Mouse (Mus musculus) erythroblast, embryonic 14.5 days (primary cell): ENCODE measurements around the gene Vps29. TPM values are rescaled to one million over a fixed set of nuclear protein-coding genes. Genes with fewer than 3 reads are reported as not detected.

ENCODE experiments used
- H3K27me3 ChIP-seq: 2 replicates; pipeline ENCODE4 v1.6.1; 2012; ENCODE audit warnings: inconsistent platforms; ENCODE audit not compliant: control insufficient read depth
- H3K36me3 ChIP-seq: 2 replicates; pipeline ENCODE4 v1.6.1; 2012; ENCODE audit warnings: mild to moderate bottlenecking, inconsistent platforms; ENCODE audit not compliant: control insufficient read depth
- H3K4me1 ChIP-seq: 2 replicates; pipeline ENCODE4 v1.6.1; 2012; ENCODE audit warnings: inconsistent platforms; ENCODE audit not compliant: control insufficient read depth
- H3K4me3 ChIP-seq: replicated peaks from 2 replicates; pipeline ENCODE3; 2012; ENCODE audit warnings: moderate library complexity, mild to moderate bottlenecking, inconsistent platforms
- H3K9me3 ChIP-seq: 2 replicates; pipeline ENCODE4 v1.6.1; 2012; ENCODE audit warnings: low read length, inconsistent platforms, mixed read lengths; ENCODE audit not compliant: control insufficient read depth
- GATA1 ChIP-seq: IDR thresholded peaks from 2 replicates; pipeline ENCODE4 v1.6.1; 2012; ENCODE audit warnings: low read length, inconsistent platforms, mixed read lengths
- TAL1 ChIP-seq: IDR thresholded peaks from 3 replicates; pipeline ENCODE4 v1.6.1; 2012; ENCODE audit warnings: low read length, inconsistent platforms, mixed read lengths
- polyA plus RNA-seq: library from polyadenylated mRNA; stranded (reverse); fragments of >175 nt; gene quantifications from 2 replicates; pipeline ENCODE4 v1.2.3, GENCODE M21; 2012

Vps29 gene
- polyA plus RNA-seq, 1 experiment: 0.94 TPM

- TF ChIP-seq TAL1: no peak
- no peak for TF ChIP-seq GATA1
- H3K27me3 ChIP-seq: no peaks in the 10 kb centered on the region
- no peak overlapping the region for H3K4me3 ChIP-seq
- peaks cover 16% of the 10 kb centered on the region for H3K36me3 ChIP-seq
- H3K4me1 ChIP-seq: peaks cover 3% of the 10 kb centered on the region
- H3K9me3 ChIP-seq: no peaks in the 10 kb centered on the region
Observed at GRCm38 (mm10) chr5:122330269-122330668, 23.9 kb upstream of the Vps29 start.

GRCm38 (mm10) chr5:122334682-122335081 is 19.5 kb upstream of the Vps29 start:
- Histone ChIP-seq H3K4me3 (no peak overlapping the region), H3K36me3 (no peaks in the 10 kb centered on the region; the same call in 1 of the 2 replicates), H3K4me1 (peaks cover 5% of the 10 kb centered on the region), H3K9me3 (no peaks in the 10 kb centered on the region), H3K27me3 (no peaks in the 10 kb centered on the region)
- TF ChIP-seq TAL1: no peak
- TF ChIP-seq GATA1: no peak

- TF ChIP-seq GATA1 (no peak), TAL1 (no peak)
Observed at GRCm38 (mm10) chr5:122336554-122337294, 17.4 kb upstream of the Vps29 start.

GRCm38 (mm10) chr5:122342874-122343273 is 11.3 kb upstream of the Vps29 start:
- H3K27me3 ChIP-seq: no peaks in the 10 kb centered on the region
- peaks cover 3% of the 10 kb centered on the region; the same call in 1 of the 2 replicates for H3K9me3 ChIP-seq
- H3K4me3 ChIP-seq: no peak overlapping the region
- H3K36me3 ChIP-seq: no peaks in the 10 kb centered on the region; the same call in 1 of the 2 replicates
- TF ChIP-seq TAL1 (no peak), GATA1 (no peak)
- H3K4me1 ChIP-seq: no peaks in the 10 kb centered on the region

More at GRCm38 (mm10) chr5:122336554-122337294, 17.4 kb upstream of the Vps29 start:
- peaks cover 5% of the 10 kb centered on the region for H3K4me1 ChIP-seq
- H3K9me3 ChIP-seq: no peaks in the 10 kb centered on the region
- no peak overlapping the region for H3K4me3 ChIP-seq
- H3K27me3 ChIP-seq: no peaks in the 10 kb centered on the region
- H3K36me3 ChIP-seq: no peaks in the 10 kb centered on the region; the same call in 1 of the 2 replicates

GRCm38 (mm10) chr5:122343768-122344167 is 10.4 kb upstream of the Vps29 start:
- Histone ChIP-seq H3K36me3 (no peaks in the 10 kb centered on the region; the same call in 1 of the 2 replicates), H3K4me3 (no peak overlapping the region), H3K9me3 (peaks cover 3% of the 10 kb centered on the region; the same call in 1 of the 2 replicates), H3K27me3 (no peaks in the 10 kb centered on the region), H3K4me1 (no peaks in the 10 kb centered on the region)
- no peak for TF ChIP-seq TAL1
- no peak for TF ChIP-seq GATA1

GRCm38 (mm10) chr5:122344260-122344659 is 9.9 kb upstream of the Vps29 start:
- Histone ChIP-seq H3K9me3 (peaks cover 3% of the 10 kb centered on the region; the same call in 1 of the 2 replicates), H3K27me3 (no peaks in the 10 kb centered on the region), H3K4me3 (no peak overlapping the region), H3K4me1 (no peaks in the 10 kb centered on the region), H3K36me3 (no peaks in the 10 kb centered on the region)
- no peak for TF ChIP-seq TAL1
- no peak for TF ChIP-seq GATA1

GRCm38 (mm10) chr5:122345777-122346176 is 8.4 kb upstream of the Vps29 start:
- no peaks in the 10 kb centered on the region for H3K4me1 ChIP-seq
- peaks cover 3% of the 10 kb centered on the region; the same call in 1 of the 2 replicates for H3K9me3 ChIP-seq
- no peak for TF ChIP-seq TAL1
- no peak for TF ChIP-seq GATA1
- no peaks in the 10 kb centered on the region for H3K27me3 ChIP-seq
- no peak overlapping the region for H3K4me3 ChIP-seq
- H3K36me3 ChIP-seq: no peaks in the 10 kb centered on the region

GRCm38 (mm10) chr5:122354492-122355067 is 411 bp downstream of the Vps29 start:
- peaks cover 5% of the 10 kb centered on the region for H3K36me3 ChIP-seq
- peak overlapping the region; percentile 95 for H3K4me3 ChIP-seq
- peaks cover 25% of the 10 kb centered on the region for H3K4me1 ChIP-seq
- H3K9me3 ChIP-seq: no peaks in the 10 kb centered on the region
- TF ChIP-seq TAL1 (no peak), GATA1 (no peak)
- no peaks in the 10 kb centered on the region for H3K27me3 ChIP-seq

- Histone ChIP-seq H3K27me3 (no peaks in the 10 kb centered on the region), H3K4me3 (peak within 1 kb of the TSS; percentile 66), H3K36me3 (peaks cover 65% of the 10 kb centered on the region), H3K4me1 (peaks cover 30% of the 10 kb centered on the region), H3K9me3 (no peaks in the 10 kb centered on the region)
- TF ChIP-seq TAL1 (no peak), GATA1 (no peak)
Observed at GRCm38 (mm10) chr5:122371591-122372191, 17.5 kb downstream of the Vps29 start, which contains the start of gene Gpn3. TSS of gene Gpn3 (plus strand) at chr5:122371876.
